10 mouse cellular contexts compared by ENCODE assay signal in genomic region chrX:151337804-151338203, GRCm38 (mm10). TPM values are rescaled to one million over a fixed set of nuclear protein-coding genes. Genes with fewer than 3 reads are reported as not detected.
DNase-seq lines count a peak whose midpoint lies in the region; ATAC-seq and TF ChIP-seq lines count a peak whose summit lies in the region.
"Had no signal": no experiment of that assay in that cellular context is flagged by ENCODE, and none has a peak within 500 bp of the region (broad histone marks: within the 10 kb centered on the region; RNA-seq: fewer than 3 reads in every experiment).

No protein-coding gene starts in this region.

- H3K9me3 ChIP-seq in kidney, embryonic 15.5 days (replicated peaks), result no peaks in the 10 kb centered on the region
- H3K9me3 ChIP-seq in heart, embryonic 13.5 days, result no peaks in the 10 kb centered on the region
- H3K9me3 ChIP-seq: liver, embryonic 13.5 days had no signal

- no peaks in the 10 kb centered on the region for H3K27me3 ChIP-seq in kidney, adult 2 months (replicated peaks; ENCODE audit: control insufficient read depth, insufficient read depth, low read length)
- peaks cover 45% of the 10 kb centered on the region for H3K27me3 ChIP-seq in kidney, embryonic 15.5 days
- peaks cover 13% of the 10 kb centered on the region; the same call in 1 of the 2 replicates for H3K27me3 ChIP-seq in heart, embryonic 13.5 days (replicated peaks)
- H3K27me3 ChIP-seq: liver, embryonic 13.5 days had no signal

- intact Hi-C loops in left cerebral cortex, postnatal 4 days (cut with DNase I), result no loop called here

- TF ChIP-seq CTCF in kidney, adult 2 months (conservative IDR thresholded peaks at IDR 0.05; ENCODE audit: insufficient read depth, insufficient read length, low read depth, low read length), result no peak

- 62% methylated on average over 4 of the region's 4 CpGs for WGBS in kidney, adult 2 months
- WGBS in kidney, embryonic 15.5 days, result 71% methylated on average over 4 of the region's 4 CpGs
- 33% methylated on average over 4 of the region's 4 CpGs for WGBS in heart, embryonic 13.5 days

- no peak overlapping the region for H3K9ac ChIP-seq in kidney, embryonic 15.5 days
- H3K9ac ChIP-seq in heart, embryonic 13.5 days, result no peak overlapping the region
- H3K9ac ChIP-seq: liver, embryonic 13.5 days had no signal

- H3K27ac ChIP-seq in kidney, adult 2 months (ENCODE audit: insufficient read depth, low read depth, low read length), result no peak overlapping the region
- H3K27ac ChIP-seq in kidney, embryonic 15.5 days, result no peak overlapping the region
- H3K27ac ChIP-seq in heart, embryonic 13.5 days (replicated peaks), result peak overlapping the region; percentile 70
- H3K27ac ChIP-seq: liver, embryonic 13.5 days had no signal

- H3K4me1 ChIP-seq in kidney, adult 2 months (ENCODE audit: control insufficient read depth, insufficient read depth, low read length), result no peaks in the 10 kb centered on the region
- no peaks in the 10 kb centered on the region for H3K4me1 ChIP-seq in kidney, embryonic 15.5 days
- peaks cover 7% of the 10 kb centered on the region for H3K4me1 ChIP-seq in heart, embryonic 13.5 days
- H3K4me1 ChIP-seq: liver, embryonic 13.5 days had no signal

- H3K4me2 ChIP-seq in kidney, embryonic 15.5 days, result no peak overlapping the region
- H3K4me2 ChIP-seq in heart, embryonic 13.5 days, result no peak overlapping the region
- H3K4me2 ChIP-seq: liver, embryonic 13.5 days had no signal

- TF ChIP-seq POLR2A in kidney, adult 2 months (IDR thresholded peaks at IDR 0.05; ENCODE audit: low read depth, low read length), result no peak

- H3K4me3 ChIP-seq in kidney, adult 2 months (ENCODE audit: insufficient read depth, low read depth, low read length), result no peak overlapping the region
- no peak overlapping the region for H3K4me3 ChIP-seq in kidney, embryonic 15.5 days (replicated peaks)
- no peak overlapping the region for H3K4me3 ChIP-seq in heart, embryonic 13.5 days
- H3K4me3 ChIP-seq: liver, embryonic 13.5 days had no signal

- no peaks in the 10 kb centered on the region for H3K36me3 ChIP-seq in kidney, adult 2 months (ENCODE audit: control insufficient read depth, insufficient read depth, low read length)
- H3K36me3 ChIP-seq in kidney, embryonic 15.5 days, result no peaks in the 10 kb centered on the region
- no peaks in the 10 kb centered on the region for H3K36me3 ChIP-seq in heart, embryonic 13.5 days
- H3K36me3 ChIP-seq: liver, embryonic 13.5 days had no signal

- peak; percentile 52 for DNase-seq in kidney, adult 2 months
- peak; percentile 4 to 9 for DNase-seq in adrenal gland, postnatal 4 days (ENCODE audit: low spot score in 2 of 2)
- peak; percentile 43 for DNase-seq in lung, postnatal 10 days
- DNase-seq in urinary bladder, adult 18-20 months (ENCODE audit: low spot score in 2 of 2), result no peak
- DNase-seq in left cerebral cortex, postnatal 4 days, result no peak
- DNase-seq in thymus, adult 18-20 months, result no peak
- DNase-seq: liver, embryonic 13.5 days; thymus, adult 2 months had no signal

- ATAC-seq in kidney, embryonic 15.5 days (replicated peaks; ENCODE audit: low FRiP score), result no peak
- ATAC-seq in heart, embryonic 13.5 days (ENCODE audit: extremely low read depth, insufficient number of reproducible peaks, low FRiP score, low TSS enrichment), result no peak

RNA-seq across cellular contexts. Expression of gene Fam120c, which starts 6.2 kb away (rescaled TPM):
- polyA plus RNA-seq in kidney, adult 2 months (2012; rRNA removed), result 3.1 and 3.6 TPM in 2 replicates
- polyA plus RNA-seq in kidney, embryonic 15.5 days (2015; fragmentation: Nextera tagmentation; extraction: Ambion mirVana), result 3.7 and 4.1 TPM in 2 replicates
- 10 to 100 TPM; 12.8 to 15.3 TPM for total RNA-seq in adrenal gland, postnatal 4 days (2021)
- 2.8 and 2.9 TPM in 2 replicates for polyA plus RNA-seq in heart, embryonic 13.5 days (2015; fragmentation: Nextera tagmentation; extraction: Ambion mirVana)
- total RNA-seq in left cerebral cortex, postnatal 4 days (2021), result 10 to 100 TPM; 31.7 to 33.0 TPM

Comparison
In these comparisons a context has a peak if more than half of its experiments do, and no peak if none do; other contexts are left out.
1. DNase-seq: peak in kidney, adult 2 months (single experiment), adrenal gland, postnatal 4 days (2 of 2) and lung, postnatal 10 days (single experiment); none in urinary bladder, adult 18-20 months (0 of 2), left cerebral cortex, postnatal 4 days (single experiment) and thymus, adult 18-20 months (0 of 2).